Mouse (Mus musculus) intestine, embryonic 16.5 days (tissue): ENCODE results near the gene Gm26620. TPM values are rescaled to one million over a fixed set of nuclear protein-coding genes. Genes with fewer than 3 reads are reported as not detected.

Source experiments
- ATAC-seq: fragments of 200-750 bp; cut with Nextera tagmentation; 2 replicates; pipeline ENCODE4 v1.8.0; 2017; ENCODE audit warnings: moderate TSS enrichment, moderate library complexity
- H3K27ac ChIP-seq: fragments of 300-500 bp; sonication (generic); 2 replicates; pipeline ENCODE4 v1.5.1; 2014; ENCODE audit warnings: mild to moderate bottlenecking, low read length
- H3K27me3 ChIP-seq: fragments of 300-500 bp; sonication (generic); replicated peaks from 2 replicates; pipeline ENCODE4 v1.6.1; 2014; ENCODE audit warnings: low read length, control low read depth, mixed read lengths; ENCODE audit not compliant: control insufficient read depth, insufficient read depth
- H3K36me3 ChIP-seq: fragments of 300-500 bp; sonication (generic); 2 replicates; pipeline ENCODE4 v1.6.1; 2014; ENCODE audit warnings: low read length, control low read depth; ENCODE audit not compliant: control insufficient read depth, insufficient read depth
- H3K4me1 ChIP-seq: fragments of 300-500 bp; sonication (generic); 2 replicates; pipeline ENCODE4 v1.6.1; 2014; ENCODE audit warnings: low read length, control low read depth, mixed read lengths; ENCODE audit not compliant: control insufficient read depth, insufficient read depth
- H3K4me2 ChIP-seq: fragments of 300-500 bp; sonication (generic); 2 replicates; pipeline ENCODE4 v1.6.1; 2014; ENCODE audit warnings: low read depth, low read length, control low read depth
- H3K4me3 ChIP-seq: fragments of 300-500 bp; sonication (generic); 2 replicates; pipeline ENCODE4 v1.5.1; 2014; ENCODE audit warnings: mild to moderate bottlenecking, low read length
- H3K9ac ChIP-seq: fragments of 300-500 bp; sonication (generic); 2 replicates; pipeline ENCODE4 v1.6.1; 2014; ENCODE audit warnings: low read depth, low read length
- H3K9me3 ChIP-seq: fragments of 300-500 bp; sonication (generic); 2 replicates; pipeline ENCODE4 v1.6.1; 2016; ENCODE audit warnings: low read length, control low read depth; ENCODE audit not compliant: control insufficient read depth
- WGBS: fragments of 180-500 bp; shearing (Covaris S2); extraction: QIAGEN DNeasy Blood & Tissue Kit; methylation state at CpG from one replicate; pipeline ENCODE4 v1.1.7; 2014; 5-methylcytosine and 5-hydroxymethylcytosine counted together
- polyA plus RNA-seq: library from polyadenylated mRNA; unstranded; fragments of >200 nt; fragmentation: Nextera tagmentation; extraction: Ambion mirVana; gene quantifications from 2 replicates; pipeline ENCODE4 v1.2.1, GENCODE M21; 2015

The Gm26620 gene
- polyA plus RNA-seq, 1 experiment from 2014 or later = 2.4 TPM

DNA sequence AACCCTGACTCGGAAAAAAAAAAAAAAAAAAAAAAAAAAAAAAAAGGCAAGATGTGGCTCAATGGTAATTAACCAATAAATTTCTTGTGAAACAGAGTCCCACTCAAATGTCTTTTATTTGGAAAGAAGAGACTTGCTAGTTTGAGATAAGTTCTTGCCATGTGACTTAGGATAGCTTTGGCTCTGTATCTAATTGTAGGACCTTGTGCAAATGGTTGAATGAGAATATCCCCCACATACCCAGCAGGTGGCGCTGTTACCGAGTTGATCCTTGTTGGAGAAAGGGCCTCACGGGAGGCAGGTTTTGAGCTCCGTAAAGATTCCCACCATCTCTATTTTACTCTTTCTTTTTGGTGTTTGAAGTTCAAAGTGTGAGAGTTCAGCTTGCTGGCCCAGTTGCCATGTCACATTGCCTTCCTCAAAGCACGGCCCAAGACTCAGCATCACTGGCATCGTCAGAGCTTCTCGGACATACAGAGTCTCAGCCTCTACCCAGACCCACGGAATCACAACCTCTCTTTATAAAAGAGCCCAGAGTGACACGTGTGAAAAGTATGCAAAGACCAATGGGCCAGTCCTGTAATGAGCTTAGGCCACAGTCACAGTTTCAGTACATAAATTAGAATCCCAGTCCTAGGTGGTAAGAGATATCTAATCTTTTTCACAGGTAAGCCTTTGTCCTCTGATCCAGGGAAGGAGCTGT lies 16.8 kb downstream of the Gm26620 start:
- no peak overlapping the region for H3K4me2 ChIP-seq
- H3K4me3 ChIP-seq = no peak overlapping the region
- no peaks in the 10 kb centered on the region for H3K9me3 ChIP-seq
- 39% methylated on average over 10 of the region's 10 CpGs for WGBS
- ATAC-seq = peak; percentile 65
- H3K36me3 ChIP-seq = no peaks in the 10 kb centered on the region
- H3K27me3 ChIP-seq = 0 out of 2 replicates have a peak, but pooled peaks cover 2% of the 10 kb centered on the region
- H3K4me1 ChIP-seq = peaks cover 3% of the 10 kb centered on the region; the same call in 1 of the 2 replicates
- no peak overlapping the region for H3K27ac ChIP-seq
- no peak overlapping the region for H3K9ac ChIP-seq

DNA sequence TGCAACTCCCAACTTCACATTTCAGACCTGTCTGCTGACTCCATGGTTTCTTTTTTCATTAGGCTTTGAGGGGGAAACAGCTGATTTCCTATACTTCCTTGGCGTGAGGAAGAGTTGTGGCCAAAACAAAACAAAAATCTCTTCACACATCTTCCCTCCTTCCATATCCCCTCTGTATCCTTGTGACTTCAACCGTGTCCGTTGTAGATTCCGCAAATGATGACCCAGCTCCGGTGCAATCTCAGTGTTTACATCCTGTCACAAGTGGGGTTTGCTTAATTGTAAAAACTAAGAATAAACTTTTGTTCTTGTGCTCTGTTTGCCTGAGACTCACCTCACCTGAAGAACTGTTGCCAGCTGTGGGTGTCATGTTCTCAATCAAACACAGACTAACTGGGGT lies 18.6 kb downstream of the Gm26620 start:
- ATAC-seq = no peak
- no peak overlapping the region for H3K4me3 ChIP-seq
- H3K4me2 ChIP-seq = no peak overlapping the region
- H3K9ac ChIP-seq = no peak overlapping the region
- H3K27me3 ChIP-seq = peaks cover 16% of the 10 kb centered on the region
- H3K9me3 ChIP-seq = no peaks in the 10 kb centered on the region
- 49% methylated on average over 5 of the region's 5 CpGs for WGBS
- no peak overlapping the region for H3K27ac ChIP-seq
- peaks cover 10% of the 10 kb centered on the region for H3K4me1 ChIP-seq
- no peaks in the 10 kb centered on the region for H3K36me3 ChIP-seq

DNA sequence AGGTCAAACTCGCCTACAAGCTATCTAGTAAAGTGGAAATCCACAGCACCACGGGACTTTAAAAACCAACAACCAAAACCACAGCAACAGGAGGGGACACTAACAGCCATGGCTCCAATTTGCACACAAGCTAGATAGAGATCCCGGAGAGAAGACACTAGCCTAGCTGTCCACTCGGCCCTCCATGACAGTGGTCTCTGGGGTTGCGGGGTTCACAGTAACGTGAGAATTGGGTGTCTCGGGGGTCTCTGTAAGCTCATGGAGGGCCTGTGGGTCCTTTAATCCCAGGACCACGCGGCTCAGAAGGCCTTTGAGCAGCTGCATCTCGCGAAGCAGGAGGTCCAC lies 22.2 kb downstream of the Gm26620 start:
- no peaks in the 10 kb centered on the region for H3K36me3 ChIP-seq
- WGBS = 29% methylated on average over 11 of the region's 11 CpGs
- H3K27me3 ChIP-seq = peaks cover 15% of the 10 kb centered on the region
- no peak overlapping the region for H3K27ac ChIP-seq
- H3K4me3 ChIP-seq = peak overlapping the region; percentile 51
- H3K9ac ChIP-seq = 0 out of 2 replicates have a peak overlapping the region, but pooled peaks have one; percentile 51
- no peaks in the 10 kb centered on the region for H3K9me3 ChIP-seq
- no peak for ATAC-seq
- H3K4me2 ChIP-seq = peak overlapping the region; percentile 57
- H3K4me1 ChIP-seq = peaks cover 9% of the 10 kb centered on the region

DNA sequence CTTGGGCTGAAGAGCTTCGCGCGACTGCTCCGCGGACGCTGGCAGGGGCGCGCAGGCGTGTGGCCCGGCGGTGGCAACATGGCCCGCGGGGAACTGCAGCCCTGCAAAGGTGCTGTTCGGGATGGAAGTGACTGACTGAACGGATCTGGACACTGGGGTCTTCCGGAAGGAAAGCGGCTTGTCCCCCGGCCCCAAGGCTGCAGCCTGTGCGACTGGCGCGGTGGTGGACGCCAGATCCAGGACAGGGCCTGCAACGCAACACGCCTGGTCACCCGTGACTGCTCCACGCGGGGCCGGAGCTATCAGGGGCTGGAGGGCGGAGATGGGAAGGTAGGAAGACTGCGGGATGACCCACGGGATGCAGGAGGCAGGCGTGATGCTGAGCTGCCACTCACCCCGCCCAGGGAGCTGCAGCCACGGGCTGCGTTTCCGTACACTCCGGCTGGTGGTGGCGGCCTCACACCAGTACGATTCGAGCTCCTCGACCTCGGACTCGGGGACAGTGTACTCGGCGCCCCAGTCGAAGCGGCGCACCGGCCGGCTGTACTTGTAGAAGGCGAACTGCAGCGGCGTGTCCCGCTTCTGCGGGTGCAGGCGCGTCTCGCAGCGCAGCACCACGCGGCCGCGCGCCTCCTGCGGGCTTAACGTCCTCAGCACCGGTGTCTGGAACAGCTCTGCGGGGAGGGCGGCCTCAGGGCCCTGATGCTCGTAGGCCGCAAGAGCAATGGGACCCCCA lies 22.8 kb downstream of the Gm26620 start:
- Histone ChIP-seq H3K9me3 (no peaks in the 10 kb centered on the region), H3K36me3 (no peaks in the 10 kb centered on the region), H3K27me3 (peaks cover 15% of the 10 kb centered on the region), H3K4me3 (peak overlapping the region; percentile 51), H3K4me1 (peaks cover 9% of the 10 kb centered on the region), H3K4me2 (peak overlapping the region; percentile 57), H3K9ac (peak overlapping the region; percentile 51), H3K27ac (no peak overlapping the region)
- WGBS = 2% methylated on average over 71 of the region's 71 CpGs
- ATAC-seq = peak; percentile 71

DNA sequence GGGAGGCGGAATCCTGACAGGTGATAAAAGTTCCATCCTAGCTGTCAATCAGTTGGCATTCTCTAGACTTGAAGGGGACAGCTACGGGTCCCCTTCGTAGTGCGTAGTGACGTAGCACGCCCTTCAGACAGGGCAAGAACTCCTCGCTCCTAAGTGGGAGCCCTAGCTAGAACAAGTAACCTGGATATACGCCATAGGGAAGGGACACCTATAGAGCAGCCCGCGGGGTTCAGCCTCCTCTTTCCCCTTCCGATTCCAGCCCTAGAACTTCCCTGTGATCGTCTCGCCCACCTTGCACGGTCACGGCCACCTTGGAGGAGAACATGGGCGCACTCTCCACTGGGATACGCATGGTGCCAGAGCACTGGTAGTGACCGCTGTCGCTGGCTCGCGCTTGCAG lies 23.5 kb downstream of the Gm26620 start:
- peaks cover 9% of the 10 kb centered on the region for H3K4me1 ChIP-seq
- peak overlapping the region; percentile 51 for H3K4me3 ChIP-seq
- 6% methylated on average over 21 of the region's 21 CpGs for WGBS
- H3K27ac ChIP-seq = no peak overlapping the region
- peak overlapping the region; percentile 57 for H3K4me2 ChIP-seq
- H3K9me3 ChIP-seq = no peaks in the 10 kb centered on the region
- ATAC-seq = 0 out of 2 replicates have a peak, but pooled peaks have one; percentile 40
- peaks cover 15% of the 10 kb centered on the region for H3K27me3 ChIP-seq
- no peak overlapping the region for H3K9ac ChIP-seq
- no peaks in the 10 kb centered on the region for H3K36me3 ChIP-seq

DNA sequence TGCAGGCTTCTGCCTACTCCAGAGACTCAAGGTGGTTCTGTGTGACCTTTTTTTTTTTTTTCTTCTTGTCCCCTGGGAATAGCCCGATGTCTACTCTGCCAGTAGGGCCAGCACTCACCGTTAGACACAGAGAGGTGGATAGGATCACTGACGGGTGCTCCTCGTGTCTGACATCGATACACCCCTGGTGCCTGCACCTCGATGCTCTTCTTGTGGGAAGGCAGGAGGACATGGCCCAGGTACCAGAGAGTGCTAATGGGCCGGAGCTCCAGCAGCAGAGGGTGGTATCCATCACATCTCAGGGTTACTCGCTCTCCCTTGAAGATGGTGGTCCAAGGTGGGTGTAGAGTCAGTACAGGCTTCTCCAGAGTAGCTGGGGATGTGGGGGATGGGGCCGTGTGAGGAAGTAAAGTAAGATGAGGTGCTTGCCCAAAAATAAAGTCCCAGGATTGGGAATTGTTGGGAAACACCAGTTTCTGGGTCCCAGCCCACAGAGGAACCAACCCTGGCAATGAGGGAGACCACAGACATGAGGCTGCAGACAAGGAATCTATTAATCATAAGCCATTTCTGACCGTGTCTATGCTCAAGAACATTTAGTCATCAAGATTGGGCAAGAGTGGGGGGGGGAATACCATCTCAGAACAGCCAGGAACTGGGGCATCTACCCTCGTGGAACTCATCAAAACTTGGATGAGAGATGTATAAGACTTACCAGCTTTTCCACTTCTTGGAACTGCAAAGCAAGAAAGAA lies 27.2 kb downstream of the Gm26620 start:
- H3K4me3 ChIP-seq = no peak overlapping the region

DNA sequence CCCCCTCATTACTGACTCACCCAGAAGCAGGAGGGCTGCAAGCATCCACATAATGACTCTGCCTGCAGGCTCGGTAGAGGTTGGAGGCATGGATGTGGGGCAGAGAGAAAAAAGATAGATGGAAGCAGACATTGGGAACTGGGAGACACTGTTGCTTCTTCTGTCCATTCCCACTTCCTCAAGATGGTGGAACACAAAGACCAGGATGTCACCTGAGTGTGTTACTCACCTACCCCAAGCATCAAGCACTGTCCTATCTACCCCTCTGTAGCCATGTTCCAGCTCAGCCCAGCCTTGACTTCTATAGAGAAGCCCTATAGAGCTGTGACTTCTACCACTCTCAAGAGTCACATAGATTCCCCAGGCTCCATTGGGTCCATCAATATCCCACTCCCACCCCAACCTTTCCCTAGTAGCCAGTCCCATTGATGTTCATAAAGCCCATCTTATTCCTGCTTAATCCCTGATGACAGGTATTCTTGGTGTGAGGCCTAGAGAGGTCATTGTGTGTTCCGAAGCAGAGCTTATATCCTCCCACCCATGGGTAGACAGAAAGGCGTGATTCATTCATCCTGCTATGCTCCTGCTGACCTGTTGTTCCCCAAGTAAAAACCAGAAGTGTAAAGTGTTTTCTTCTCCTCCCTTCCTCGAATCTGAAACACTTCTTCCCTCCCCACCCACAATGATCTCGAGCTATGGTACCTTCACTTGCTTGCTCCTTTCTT lies 28.2 kb downstream of the Gm26620 start, which contains the start of gene Fcrlb:
Fcrlb (minus strand) TSS at position 51 of the 725 bp plus-strand sequence.
- no peak within 1 kb of the TSS for H3K27ac ChIP-seq
- WGBS = 71% methylated on average over 5 of the region's 5 CpGs
- H3K4me2 ChIP-seq = no peak within 1 kb of the TSS
- ATAC-seq = no peak
- no peaks in the 10 kb centered on the region for H3K36me3 ChIP-seq
- no peak within 1 kb of the TSS for H3K4me3 ChIP-seq
- H3K9ac ChIP-seq = no peak within 1 kb of the TSS
- peaks cover 3% of the 10 kb centered on the region; the same call in 1 of the 2 replicates for H3K4me1 ChIP-seq
- no peaks in the 10 kb centered on the region for H3K9me3 ChIP-seq
- peaks cover 5% of the 10 kb centered on the region for H3K27me3 ChIP-seq

More for the DNA sequence above, 27.2 kb downstream of the Gm26620 start:
- H3K4me1 ChIP-seq = peaks cover 9% of the 10 kb centered on the region
- no peak overlapping the region for H3K27ac ChIP-seq
- H3K27me3 ChIP-seq = peaks cover 13% of the 10 kb centered on the region
- ATAC-seq = no peak
- WGBS = 80% methylated on average over 11 of the region's 11 CpGs
- H3K9me3 ChIP-seq = no peaks in the 10 kb centered on the region
- no peak overlapping the region for H3K4me2 ChIP-seq
- no peak overlapping the region for H3K9ac ChIP-seq
- no peaks in the 10 kb centered on the region for H3K36me3 ChIP-seq

DNA sequence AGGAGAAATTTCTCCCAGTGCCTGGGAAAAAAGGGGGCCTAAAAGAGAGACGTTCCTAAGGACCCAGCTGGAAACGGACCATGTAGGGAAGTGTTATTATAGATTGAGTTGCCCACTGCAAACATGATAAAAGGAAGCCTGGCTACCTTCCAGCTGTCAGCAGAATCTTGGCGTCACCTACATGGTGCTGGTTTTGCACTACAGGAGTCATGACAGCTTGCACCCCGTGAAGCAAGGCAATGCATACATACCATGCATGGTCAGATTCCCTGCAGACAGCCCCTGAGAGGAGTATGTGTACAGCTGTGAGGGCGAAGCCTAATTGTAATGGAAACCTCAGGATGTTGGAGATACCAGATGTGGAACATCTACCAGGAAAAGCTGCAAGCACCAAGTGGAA lies 30.8 kb downstream of the Gm26620 start:
- no peaks in the 10 kb centered on the region for H3K4me1 ChIP-seq
- whole genome bisulfite sequencing = 68% methylated on average over 5 of the region's 5 CpGs
- ATAC-seq = no peak

More for the DNA sequence above, 30.8 kb downstream of the Gm26620 start:
- no peak overlapping the region for H3K4me3 ChIP-seq
- H3K27ac ChIP-seq = no peak overlapping the region
- H3K9ac ChIP-seq = no peak overlapping the region
- no peaks in the 10 kb centered on the region for H3K36me3 ChIP-seq
- no peak overlapping the region for H3K4me2 ChIP-seq
- no peaks in the 10 kb centered on the region for H3K9me3 ChIP-seq
- no peaks in the 10 kb centered on the region for H3K27me3 ChIP-seq
